14 mouse cellular contexts compared by ENCODE assay signal in genomic region chr16:72699238-72700006, GRCm38 (mm10).
A peak's percentile ranks its signal among the peaks of the same experiment; 100 is the strongest.
DNase-seq lines count a peak whose midpoint lies in the region; ATAC-seq and TF ChIP-seq lines count a peak whose summit lies in the region.
"Had no signal": no experiment of that assay in that cellular context is flagged by ENCODE, and none has a peak within 500 bp of the region (broad histone marks: within the 10 kb centered on the region; RNA-seq: fewer than 3 reads in every experiment).

No protein-coding gene starts in this region.

- H3K36me3 ChIP-seq in ES-Bruce4 (ENCODE audit: control insufficient read depth, insufficient read depth, low read length, poor library complexity, severe bottlenecking) = no peaks in the 10 kb centered on the region
- no peaks in the 10 kb centered on the region for H3K36me3 ChIP-seq in forebrain, embryonic 15.5 days
- no peaks in the 10 kb centered on the region for H3K36me3 ChIP-seq in midbrain, embryonic 11.5 days (ENCODE audit: control insufficient read depth, insufficient read depth, low read length)
- H3K36me3 ChIP-seq in intestine, embryonic 15.5 days = no peaks in the 10 kb centered on the region
- H3K36me3 ChIP-seq: limb, embryonic 15.5 days; stomach, embryonic 15.5 days had no signal

- peak overlapping the region; percentile 42 for H3K4me3 ChIP-seq in ES-Bruce4 (ENCODE audit: low read depth, low read length)
- no peak overlapping the region for H3K4me3 ChIP-seq in forebrain, embryonic 15.5 days
- no peak overlapping the region for H3K4me3 ChIP-seq in midbrain, embryonic 11.5 days (ENCODE audit: low read depth, low read length)
- H3K4me3 ChIP-seq in intestine, embryonic 15.5 days (replicated peaks) = no peak overlapping the region
- H3K4me3 ChIP-seq: gastrocnemius, adult 2 months; limb, embryonic 15.5 days; stomach, embryonic 15.5 days had no signal

- TF ChIP-seq CTCF in ES-Bruce4 (IDR thresholded peaks at IDR 0.05; ENCODE audit: low read depth, low read length) = no peak

- peak overlapping the region; percentile 60 for H3K27ac ChIP-seq in ES-Bruce4 (ENCODE audit: insufficient read depth, low read length)
- H3K27ac ChIP-seq in forebrain, embryonic 15.5 days (replicated peaks) = peak overlapping the region; percentile 73
- H3K27ac ChIP-seq in midbrain, embryonic 11.5 days (ENCODE audit: low read depth, low read length) = no peak overlapping the region; the same call in 1 of the 2 replicates
- no peak overlapping the region for H3K27ac ChIP-seq in intestine, embryonic 15.5 days
- H3K27ac ChIP-seq: gastrocnemius, adult 2 months; limb, embryonic 15.5 days; stomach, embryonic 15.5 days had no signal

- TF ChIP-seq POLR2A in ES-Bruce4 (IDR thresholded peaks at IDR 0.05; ENCODE audit: insufficient read depth, low read length) = no peak

- no peaks in the 10 kb centered on the region for H3K27me3 ChIP-seq in ES-Bruce4 (ENCODE audit: control insufficient read depth, insufficient read depth, low read length, poor library complexity, severe bottlenecking)
- peaks cover 11% of the 10 kb centered on the region; the same call in 1 of the 2 replicates for H3K27me3 ChIP-seq in forebrain, embryonic 15.5 days
- H3K27me3 ChIP-seq in midbrain, embryonic 11.5 days (ENCODE audit: control insufficient read depth, insufficient read depth, low read length) = no peaks in the 10 kb centered on the region
- H3K27me3 ChIP-seq in intestine, embryonic 15.5 days (replicated peaks) = no peaks in the 10 kb centered on the region
- H3K27me3 ChIP-seq: limb, embryonic 15.5 days; Patski; stomach, embryonic 15.5 days had no signal

- no peak for TF ChIP-seq EP300 in ES-Bruce4 (IDR thresholded peaks at IDR 0.05; ENCODE audit: insufficient read depth, low read depth, low read length)

- H3K4me1 ChIP-seq in ES-Bruce4 (ENCODE audit: control insufficient read depth, insufficient read depth, low read length) = peaks cover 4% of the 10 kb centered on the region
- H3K4me1 ChIP-seq in forebrain, embryonic 15.5 days = peaks cover 28% of the 10 kb centered on the region
- H3K4me1 ChIP-seq in midbrain, embryonic 11.5 days (ENCODE audit: control insufficient read depth, insufficient read depth, low read length) = peaks cover 14% of the 10 kb centered on the region
- H3K4me1 ChIP-seq in intestine, embryonic 15.5 days (replicated peaks) = no peaks in the 10 kb centered on the region
- H3K4me1 ChIP-seq: limb, embryonic 15.5 days; stomach, embryonic 15.5 days had no signal

- peak; percentile 93 for ATAC-seq in forebrain, embryonic 15.5 days (replicated peaks)
- ATAC-seq in midbrain, embryonic 11.5 days (ENCODE audit: low FRiP score) = peak; percentile 84
- ATAC-seq in intestine, embryonic 15.5 days = no peak
- ATAC-seq: Patski had no signal

- DNase-seq in embryo, embryonic 11 days = peak; percentile 31
- DNase-seq in embryo, embryonic 10 days (ENCODE audit: low spot score) = no peak
- peak; percentile 89 for DNase-seq in midbrain, embryonic 11.5 days (ENCODE audit: low spot score, missing footprints)
- DNase-seq in thymus, postnatal 0 days (ENCODE audit: low spot score) = no peak
- DNase-seq in heart, adult 18-20 months = no peak
- DNase-seq: gastrocnemius, adult 2 months; heart, postnatal 14 days; kidney, postnatal 10 days had no signal

- H3K9ac ChIP-seq in ES-Bruce4 (ENCODE audit: low read depth, poor library complexity, severe bottlenecking) = 0 out of 2 replicates have a peak overlapping the region, but pooled peaks have one; percentile 18
- H3K9ac ChIP-seq in forebrain, embryonic 15.5 days (replicated peaks) = no peak overlapping the region
- no peak overlapping the region for H3K9ac ChIP-seq in midbrain, embryonic 11.5 days (ENCODE audit: low read length)
- no peak overlapping the region for H3K9ac ChIP-seq in intestine, embryonic 15.5 days
- H3K9ac ChIP-seq: limb, embryonic 15.5 days; stomach, embryonic 15.5 days had no signal

- peak overlapping the region; percentile 10; the same call in 1 of the 2 replicates for H3K4me2 ChIP-seq in forebrain, embryonic 15.5 days (replicated peaks)
- peak overlapping the region; percentile 16; the same call in 1 of the 2 replicates for H3K4me2 ChIP-seq in midbrain, embryonic 11.5 days
- H3K4me2 ChIP-seq in intestine, embryonic 15.5 days (replicated peaks) = no peak overlapping the region
- H3K4me2 ChIP-seq: limb, embryonic 15.5 days; stomach, embryonic 15.5 days had no signal

- H3K9me3 ChIP-seq in ES-Bruce4 (replicated peaks; ENCODE audit: control insufficient read depth, insufficient read depth, low read length, poor library complexity, severe bottlenecking) = no peaks in the 10 kb centered on the region
- no peaks in the 10 kb centered on the region for H3K9me3 ChIP-seq in forebrain, embryonic 15.5 days
- H3K9me3 ChIP-seq in midbrain, embryonic 11.5 days (ENCODE audit: control insufficient read depth, low read length) = no peaks in the 10 kb centered on the region
- H3K9me3 ChIP-seq in intestine, embryonic 15.5 days = no peaks in the 10 kb centered on the region
- H3K9me3 ChIP-seq: limb, embryonic 15.5 days; stomach, embryonic 15.5 days had no signal

- WGBS in forebrain, embryonic 15.5 days = 7% methylated on average over 12 of the region's 12 CpGs
- 25% methylated on average over 12 of the region's 12 CpGs for WGBS in midbrain, embryonic 11.5 days
- 55% methylated on average over 12 of the region's 12 CpGs for WGBS in intestine, embryonic 15.5 days

Comparison
In these comparisons a context has a peak if more than half of its experiments do, and no peak if none do; other contexts are left out.
1. DNase-seq: peak in embryo, embryonic 11 days (single experiment) and midbrain, embryonic 11.5 days (single experiment); none in embryo, embryonic 10 days (single experiment), thymus, postnatal 0 days (single experiment) and heart, adult 18-20 months (0 of 2).
2. H3K27ac ChIP-seq: peak in ES-Bruce4 (single experiment) and forebrain, embryonic 15.5 days (single experiment); none in midbrain, embryonic 11.5 days (single experiment) and intestine, embryonic 15.5 days (single experiment).